Mouse (Mus musculus) CD8-positive naive resting alpha-beta T cell, adult 57 days (primary cell): ENCODE results near the gene Gm16485. TPM values are rescaled to one million over a fixed set of nuclear protein-coding genes. Genes with fewer than 3 reads are reported as not detected.

ENCODE experiments used
- total RNA-seq: library from RNA; stranded (reverse); gene quantifications from one replicate; pipeline ENCODE4 v1.2.4, GENCODE M21; 2023

Gm16485 gene
- total RNA-seq = not detected

DNA sequence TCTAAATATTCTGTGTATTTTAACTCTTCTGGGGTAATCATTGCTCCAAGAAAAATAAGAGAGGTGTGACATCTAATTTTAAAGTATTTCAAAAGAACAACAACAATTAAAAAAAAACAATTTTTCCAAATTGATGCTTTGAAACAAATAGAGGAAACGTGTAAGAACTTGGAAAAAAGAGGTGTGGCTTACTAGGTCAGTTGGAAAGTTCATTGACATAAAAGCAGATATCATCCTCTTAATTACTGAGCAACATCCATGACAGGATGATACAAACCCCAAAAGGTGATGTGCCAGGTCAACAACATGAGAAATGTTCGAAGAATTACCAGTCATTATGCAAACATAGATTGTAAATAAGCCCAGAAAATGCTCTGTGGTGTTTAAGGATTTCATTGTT, at the start of gene Gm16485:
TSS of gene Gm16485 (plus strand) at position 301 of the 400 bp plus-strand sequence.

Other genes starting within 250 kb of the Gm16485 start
- gene Pgr, start 72.0 kb upstream of the Gm16485 start, total RNA-seq = not detected